Mouse (Mus musculus) ES-E14 (cell line): ENCODE data around the gene Cpne6.

Source experiments
- CHD2 ChIP-seq: IDR thresholded peaks from 2 replicates; pipeline ENCODE4 v1.6.1; 2014; ENCODE audit warnings: mild to moderate bottlenecking, low read depth, low read length, inconsistent platforms
- HCFC1 ChIP-seq: IDR thresholded peaks from 2 replicates; pipeline ENCODE4 v1.6.1; 2012; ENCODE audit warnings: low read length, inconsistent platforms, borderline replicate concordance; ENCODE audit not compliant: insufficient read depth
- MAFK ChIP-seq: IDR thresholded peaks from 2 replicates; pipeline ENCODE4 v1.6.1; 2014; ENCODE audit warnings: mild to moderate bottlenecking, low read depth, low read length, inconsistent platforms; ENCODE audit not compliant: insufficient read depth
- ZNF384 ChIP-seq: IDR thresholded peaks from 2 replicates; pipeline ENCODE4 v1.6.1; 2012; ENCODE audit warnings: low read depth, low read length, inconsistent platforms

DNA sequence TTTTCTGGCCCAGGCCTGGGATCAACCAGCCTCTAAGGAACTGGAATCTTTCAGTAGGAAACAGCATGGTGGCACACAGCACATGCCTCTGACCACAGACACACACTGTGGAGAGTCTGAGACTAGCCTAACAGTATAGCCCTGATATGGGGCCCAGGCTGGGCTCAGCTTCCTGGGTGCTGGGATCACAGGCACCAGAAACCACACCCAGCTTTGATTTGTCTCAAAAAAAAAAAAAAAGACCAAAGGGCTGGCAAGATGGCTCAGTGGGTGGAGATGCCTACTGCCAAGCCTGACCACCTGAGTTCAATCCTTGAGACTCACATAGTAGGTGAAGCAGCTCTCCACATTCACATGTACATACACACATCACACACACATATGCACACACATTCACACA lies 44.4 kb downstream of the Cpne6 start:
- TF ChIP-seq MAFK = no peak
- TF ChIP-seq CHD2 = no peak
- 0 out of 2 replicates have a peak, but pooled peaks have one; percentile 22 for TF ChIP-seq ZNF384
- no peak for TF ChIP-seq HCFC1
